Mouse (Mus musculus): ENCODE data around the gene Siah2. TPM values are rescaled to one million over a fixed set of nuclear protein-coding genes. Genes with fewer than 3 reads are reported as not detected.

Gene Siah2
- polyA plus RNA-seq, 1 experiment from 2014 or later: 6.9 TPM

GRCm38 (mm10) chr3:58702329-58702728, 10.1 kb upstream of the Siah2 start:
- DNase-seq (ENCODE audit: low spot score): no peak
- no peak for ATAC-seq
- no peak overlapping the region for H3K4me2 ChIP-seq (ENCODE audit: low read length)
- no peak overlapping the region for H3K4me3 ChIP-seq (ENCODE audit: low read depth, low read length)
- H3K4me1 ChIP-seq (ENCODE audit: control insufficient read depth, insufficient read depth, low read length): no peaks in the 10 kb centered on the region
- H3K27ac ChIP-seq (ENCODE audit: low read depth, low read length): no peak overlapping the region
- H3K27me3 ChIP-seq (replicated peaks; ENCODE audit: control insufficient read depth, insufficient read depth, low read length): no peaks in the 10 kb centered on the region
- H3K9ac ChIP-seq (ENCODE audit: low read length): no peak overlapping the region
- no peaks in the 10 kb centered on the region for H3K36me3 ChIP-seq (ENCODE audit: control insufficient read depth, insufficient read depth, low read length)
- H3K9me3 ChIP-seq (replicated peaks; ENCODE audit: control insufficient read depth, low read length): no peaks in the 10 kb centered on the region
- 100% methylated on average over 1 of the region's 1 CpGs for WGBS

- Histone ChIP-seq H3K4me2 (ENCODE audit: low read length) (no peak overlapping the region), H3K9ac (ENCODE audit: low read length) (no peak overlapping the region), H3K9me3 (replicated peaks; ENCODE audit: control insufficient read depth, low read length) (no peaks in the 10 kb centered on the region), H3K36me3 (ENCODE audit: control insufficient read depth, insufficient read depth, low read length) (no peaks in the 10 kb centered on the region), H3K4me3 (ENCODE audit: low read depth, low read length) (no peak overlapping the region), H3K27ac (ENCODE audit: low read depth, low read length) (no peak overlapping the region), H3K27me3 (replicated peaks; ENCODE audit: control insufficient read depth, insufficient read depth, low read length) (no peaks in the 10 kb centered on the region), H3K4me1 (ENCODE audit: control insufficient read depth, insufficient read depth, low read length) (no peaks in the 10 kb centered on the region)
- ATAC-seq (no peak), DNase-seq (ENCODE audit: low spot score) (no peak)
- WGBS: 79% methylated on average over 1 of the region's 1 CpGs
Observed at GRCm38 (mm10) chr3:58701441-58701840, 9.2 kb upstream of the Siah2 start.

- ATAC-seq: no peak
Observed at GRCm38 (mm10) chr3:58697926-58698325, 5.7 kb upstream of the Siah2 start.

GRCm38 (mm10) chr3:58696806-58697205, 4.6 kb upstream of the Siah2 start:
- Histone ChIP-seq H3K4me1 (ENCODE audit: control insufficient read depth, insufficient read depth, low read length) (peaks cover 3% of the 10 kb centered on the region; the same call in 1 of the 2 replicates), H3K4me3 (ENCODE audit: low read depth, low read length) (no peak overlapping the region), H3K4me2 (ENCODE audit: low read length) (no peak overlapping the region), H3K27ac (ENCODE audit: low read depth, low read length) (no peak overlapping the region), H3K36me3 (ENCODE audit: control insufficient read depth, insufficient read depth, low read length) (no peaks in the 10 kb centered on the region), H3K9me3 (replicated peaks; ENCODE audit: control insufficient read depth, low read length) (no peaks in the 10 kb centered on the region), H3K27me3 (replicated peaks; ENCODE audit: control insufficient read depth, insufficient read depth, low read length) (no peaks in the 10 kb centered on the region), H3K9ac (ENCODE audit: low read length) (no peak overlapping the region)
- DNase-seq (ENCODE audit: low spot score): no peak
- ATAC-seq: no peak
- WGBS: 46% methylated on average over 3 of the region's 3 CpGs

More at GRCm38 (mm10) chr3:58697926-58698325, 5.7 kb upstream of the Siah2 start:
- H3K9ac ChIP-seq (ENCODE audit: low read length): no peak overlapping the region
- H3K27ac ChIP-seq (ENCODE audit: low read depth, low read length): no peak overlapping the region
- DNase-seq (ENCODE audit: low spot score): no peak
- H3K4me1 ChIP-seq (ENCODE audit: control insufficient read depth, insufficient read depth, low read length): no peaks in the 10 kb centered on the region
- no peak overlapping the region for H3K4me3 ChIP-seq (ENCODE audit: low read depth, low read length)
- no peaks in the 10 kb centered on the region for H3K36me3 ChIP-seq (ENCODE audit: control insufficient read depth, insufficient read depth, low read length)
- no peak overlapping the region for H3K4me2 ChIP-seq (ENCODE audit: low read length)
- WGBS: 79% methylated on average over 4 of the region's 4 CpGs
- H3K9me3 ChIP-seq (replicated peaks; ENCODE audit: control insufficient read depth, low read length): no peaks in the 10 kb centered on the region
- no peaks in the 10 kb centered on the region for H3K27me3 ChIP-seq (replicated peaks; ENCODE audit: control insufficient read depth, insufficient read depth, low read length)

GRCm38 (mm10) chr3:58695507-58695906, 3.3 kb upstream of the Siah2 start:
- DNase-seq (ENCODE audit: low spot score): no peak
- ATAC-seq: no peak
- H3K4me1 ChIP-seq (ENCODE audit: control insufficient read depth, insufficient read depth, low read length): peaks cover 3% of the 10 kb centered on the region; the same call in 1 of the 2 replicates
- no peaks in the 10 kb centered on the region for H3K36me3 ChIP-seq (ENCODE audit: control insufficient read depth, insufficient read depth, low read length)
- no peaks in the 10 kb centered on the region for H3K9me3 ChIP-seq (replicated peaks; ENCODE audit: control insufficient read depth, low read length)
- no peaks in the 10 kb centered on the region for H3K27me3 ChIP-seq (replicated peaks; ENCODE audit: control insufficient read depth, insufficient read depth, low read length)
- no peak overlapping the region for H3K4me2 ChIP-seq (ENCODE audit: low read length)
- WGBS: 72% methylated on average over 7 of the region's 7 CpGs
- H3K27ac ChIP-seq (ENCODE audit: low read depth, low read length): no peak overlapping the region
- H3K9ac ChIP-seq (ENCODE audit: low read length): no peak overlapping the region
- no peak overlapping the region for H3K4me3 ChIP-seq (ENCODE audit: low read depth, low read length)

- no peak for ATAC-seq
- Histone ChIP-seq H3K9me3 (replicated peaks; ENCODE audit: control insufficient read depth, low read length) (no peaks in the 10 kb centered on the region), H3K9ac (ENCODE audit: low read length) (no peak overlapping the region), H3K4me3 (ENCODE audit: low read depth, low read length) (no peak overlapping the region), H3K27ac (ENCODE audit: low read depth, low read length) (no peak overlapping the region), H3K4me2 (ENCODE audit: low read length) (no peak overlapping the region), H3K36me3 (ENCODE audit: control insufficient read depth, insufficient read depth, low read length) (no peaks in the 10 kb centered on the region), H3K27me3 (replicated peaks; ENCODE audit: control insufficient read depth, insufficient read depth, low read length) (no peaks in the 10 kb centered on the region), H3K4me1 (ENCODE audit: control insufficient read depth, insufficient read depth, low read length) (peaks cover 6% of the 10 kb centered on the region)
- DNase-seq (ENCODE audit: low spot score): no peak
- 76% methylated on average over 1 of the region's 1 CpGs for WGBS
Observed at GRCm38 (mm10) chr3:58695044-58695443, 2.8 kb upstream of the Siah2 start.

- Histone ChIP-seq H3K36me3 (ENCODE audit: control insufficient read depth, insufficient read depth, low read length) (no peaks in the 10 kb centered on the region), H3K4me2 (ENCODE audit: low read length) (no peak overlapping the region), H3K27me3 (replicated peaks; ENCODE audit: control insufficient read depth, insufficient read depth, low read length) (no peaks in the 10 kb centered on the region), H3K9me3 (replicated peaks; ENCODE audit: control insufficient read depth, low read length) (no peaks in the 10 kb centered on the region), H3K4me3 (ENCODE audit: low read depth, low read length) (no peak overlapping the region), H3K9ac (ENCODE audit: low read length) (no peak overlapping the region), H3K4me1 (ENCODE audit: control insufficient read depth, insufficient read depth, low read length) (peaks cover 13% of the 10 kb centered on the region), H3K27ac (ENCODE audit: low read depth, low read length) (no peak overlapping the region)
- 85% methylated on average over 7 of the region's 7 CpGs for WGBS
- ATAC-seq: no peak
- no peak for DNase-seq (ENCODE audit: low spot score)
Observed at GRCm38 (mm10) chr3:58693331-58693730, 1.1 kb upstream of the Siah2 start.

GRCm38 (mm10) chr3:58691374-58691939, 743 bp downstream of the Siah2 start:
- Histone ChIP-seq H3K4me1 (ENCODE audit: control insufficient read depth, insufficient read depth, low read length) (peaks cover 13% of the 10 kb centered on the region), H3K27me3 (replicated peaks; ENCODE audit: control insufficient read depth, insufficient read depth, low read length) (no peaks in the 10 kb centered on the region), H3K4me2 (ENCODE audit: low read length) (peak overlapping the region; percentile 93), H3K9me3 (replicated peaks; ENCODE audit: control insufficient read depth, low read length) (no peaks in the 10 kb centered on the region), H3K9ac (ENCODE audit: low read length) (peak overlapping the region; percentile 87), H3K27ac (ENCODE audit: low read depth, low read length) (peak overlapping the region; percentile 85), H3K4me3 (ENCODE audit: low read depth, low read length) (peak overlapping the region; percentile 83), H3K36me3 (ENCODE audit: control insufficient read depth, insufficient read depth, low read length) (no peaks in the 10 kb centered on the region)
- peak; percentile 60 for ATAC-seq
- peak; percentile 55 for DNase-seq (ENCODE audit: low spot score)
- WGBS: under 1% methylated on average over 41 of the region's 65 CpGs

GRCm38 (mm10) chr3:58690619-58691373, 1.4 kb downstream of the Siah2 start:
- H3K27ac ChIP-seq (ENCODE audit: low read depth, low read length): 0 out of 2 replicates have a peak overlapping the region, but pooled peaks have one; percentile 21
- no peaks in the 10 kb centered on the region for H3K27me3 ChIP-seq (replicated peaks; ENCODE audit: control insufficient read depth, insufficient read depth, low read length)
- ATAC-seq (peak; percentile 22; the same call in 1 of the 2 replicates), DNase-seq (ENCODE audit: low spot score) (peak; percentile 78)
- 0% methylated on average over 24 of the region's 24 CpGs for WGBS
- peak overlapping the region; percentile 87 for H3K9ac ChIP-seq (ENCODE audit: low read length)
- peak overlapping the region; percentile 83 for H3K4me3 ChIP-seq (ENCODE audit: low read depth, low read length)
- peak overlapping the region; percentile 93 for H3K4me2 ChIP-seq (ENCODE audit: low read length)
- H3K9me3 ChIP-seq (replicated peaks; ENCODE audit: control insufficient read depth, low read length): no peaks in the 10 kb centered on the region
- peaks cover 13% of the 10 kb centered on the region for H3K4me1 ChIP-seq (ENCODE audit: control insufficient read depth, insufficient read depth, low read length)
- no peaks in the 10 kb centered on the region for H3K36me3 ChIP-seq (ENCODE audit: control insufficient read depth, insufficient read depth, low read length)
